Mouse (Mus musculus) G1E (cell line): ENCODE data around the gene Lgals7.

Experiments used
- CTCF ChIP-seq: IDR thresholded peaks from 2 replicates; pipeline ENCODE4 v1.5.1; 2012; ENCODE audit warnings: low read depth, low read length, inconsistent platforms, mixed read lengths
- GATA1 ChIP-seq: IDR thresholded peaks from 2 replicates; pipeline ENCODE4 v1.6.1; 2012; ENCODE audit warnings: borderline replicate concordance, low read length, inconsistent platforms, mixed read lengths
- TAL1 ChIP-seq: conservative IDR thresholded peaks from 2 replicates; pipeline ENCODE4 v1.6.1; 2012; ENCODE audit warnings: low read depth, low read length, inconsistent platforms, mixed read lengths

GRCm38 (mm10) chr7:28819571-28819970, 44.1 kb upstream of the Lgals7 start:
- TF ChIP-seq CTCF = no peak
- TF ChIP-seq TAL1 = no peak
- TF ChIP-seq GATA1 = no peak
